Mouse (Mus musculus) heart, embryonic 15.5 days (tissue): ENCODE measurements around the gene Mier2. TPM values are rescaled to one million over a fixed set of nuclear protein-coding genes. Genes with fewer than 3 reads are reported as not detected.

Source experiments
- ATAC-seq: fragments of 200-750 bp; cut with Nextera tagmentation; replicated peaks from 2 replicates; pipeline ENCODE4 v1.8.0; 2017; ENCODE audit warnings: low read depth, moderate TSS enrichment; ENCODE audit not compliant: insufficient number of reproducible peaks, insufficient read depth, low FRiP score
- H3K27ac ChIP-seq: fragments of 300-500 bp; sonication (generic); 2 replicates; pipeline ENCODE4 v1.5.1; 2015; ENCODE audit warnings: mild to moderate bottlenecking, inconsistent platforms
- H3K27me3 ChIP-seq: fragments of 300-500 bp; sonication (generic); 2 replicates; pipeline ENCODE4 v1.6.1; 2015; ENCODE audit warnings: inconsistent platforms
- H3K36me3 ChIP-seq: fragments of 300-500 bp; sonication (generic); 2 replicates; pipeline ENCODE4 v1.6.1; 2015; ENCODE audit warnings: mild to moderate bottlenecking, inconsistent platforms
- H3K4me1 ChIP-seq: fragments of 300-500 bp; sonication (generic); replicated peaks from 2 replicates; pipeline ENCODE4 v1.6.1; 2015; ENCODE audit warnings: inconsistent platforms
- H3K4me2 ChIP-seq: fragments of 300-500 bp; sonication (generic); 2 replicates; pipeline ENCODE4 v1.6.1; 2015; ENCODE audit warnings: inconsistent platforms, mild to moderate bottlenecking, moderate library complexity
- H3K4me3 ChIP-seq: fragments of 300-500 bp; sonication (generic); 2 replicates; pipeline ENCODE4 v1.5.1; 2015; ENCODE audit warnings: mild to moderate bottlenecking, inconsistent platforms
- H3K9ac ChIP-seq: fragments of 300-500 bp; sonication (generic); 2 replicates; pipeline ENCODE4 v1.6.1; 2015; ENCODE audit warnings: mild to moderate bottlenecking, inconsistent platforms
- H3K9me3 ChIP-seq: fragments of 300-500 bp; sonication (generic); replicated peaks from 2 replicates; pipeline ENCODE4 v1.6.1; 2016; ENCODE audit warnings: inconsistent platforms
- WGBS: fragments of 180-500 bp; shearing (Covaris S2); methylation state at CpG from one replicate; pipeline ENCODE4 v1.1.7; 2015; ENCODE audit warnings: mixed read lengths; 5-methylcytosine and 5-hydroxymethylcytosine counted together
- polyA plus RNA-seq: library from polyadenylated mRNA; unstranded; fragments of >200 nt; fragmentation: Nextera tagmentation; extraction: Ambion mirVana; gene quantifications from 2 replicates; pipeline ENCODE4 v1.2.1, GENCODE M21; 2015

Mier2 gene
- polyA plus RNA-seq = 21.7 and 32.9 TPM in 2 replicates

GRCm38 (mm10) chr10:79554330-79555237 is at the start of gene Mier2:
TSS of gene Mier2 (minus strand) at chr10:79555199.
- under 1% methylated on average over 91 of the region's 108 CpGs for WGBS
- H3K9ac ChIP-seq = peak within 1 kb of the TSS; percentile 95
- H3K4me2 ChIP-seq = peak within 1 kb of the TSS; percentile 82
- H3K9me3 ChIP-seq = no peaks in the 10 kb centered on the region
- H3K4me1 ChIP-seq = peaks cover 26% of the 10 kb centered on the region
- H3K36me3 ChIP-seq = peaks cover 1% of the 10 kb centered on the region; the same call in 1 of the 2 replicates
- H3K27ac ChIP-seq = peak within 1 kb of the TSS; percentile 64; the same call in 1 of the 2 replicates
- peak; percentile 79 for ATAC-seq
- no peaks in the 10 kb centered on the region for H3K27me3 ChIP-seq
- H3K4me3 ChIP-seq = peak within 1 kb of the TSS; percentile 96

GRCm38 (mm10) chr10:79597936-79598230 is 42.9 kb upstream of the Mier2 start:
- no peak overlapping the region for H3K4me3 ChIP-seq
- peaks cover 22% of the 10 kb centered on the region for H3K27me3 ChIP-seq
- 66% methylated on average over 4 of the region's 4 CpGs for whole genome bisulfite sequencing
- no peak overlapping the region for H3K9ac ChIP-seq
- H3K27ac ChIP-seq = no peak overlapping the region
- no peak overlapping the region for H3K4me2 ChIP-seq
- H3K4me1 ChIP-seq = no peaks in the 10 kb centered on the region
- no peak for ATAC-seq
- H3K36me3 ChIP-seq = no peaks in the 10 kb centered on the region
- H3K9me3 ChIP-seq = no peaks in the 10 kb centered on the region

DNA sequence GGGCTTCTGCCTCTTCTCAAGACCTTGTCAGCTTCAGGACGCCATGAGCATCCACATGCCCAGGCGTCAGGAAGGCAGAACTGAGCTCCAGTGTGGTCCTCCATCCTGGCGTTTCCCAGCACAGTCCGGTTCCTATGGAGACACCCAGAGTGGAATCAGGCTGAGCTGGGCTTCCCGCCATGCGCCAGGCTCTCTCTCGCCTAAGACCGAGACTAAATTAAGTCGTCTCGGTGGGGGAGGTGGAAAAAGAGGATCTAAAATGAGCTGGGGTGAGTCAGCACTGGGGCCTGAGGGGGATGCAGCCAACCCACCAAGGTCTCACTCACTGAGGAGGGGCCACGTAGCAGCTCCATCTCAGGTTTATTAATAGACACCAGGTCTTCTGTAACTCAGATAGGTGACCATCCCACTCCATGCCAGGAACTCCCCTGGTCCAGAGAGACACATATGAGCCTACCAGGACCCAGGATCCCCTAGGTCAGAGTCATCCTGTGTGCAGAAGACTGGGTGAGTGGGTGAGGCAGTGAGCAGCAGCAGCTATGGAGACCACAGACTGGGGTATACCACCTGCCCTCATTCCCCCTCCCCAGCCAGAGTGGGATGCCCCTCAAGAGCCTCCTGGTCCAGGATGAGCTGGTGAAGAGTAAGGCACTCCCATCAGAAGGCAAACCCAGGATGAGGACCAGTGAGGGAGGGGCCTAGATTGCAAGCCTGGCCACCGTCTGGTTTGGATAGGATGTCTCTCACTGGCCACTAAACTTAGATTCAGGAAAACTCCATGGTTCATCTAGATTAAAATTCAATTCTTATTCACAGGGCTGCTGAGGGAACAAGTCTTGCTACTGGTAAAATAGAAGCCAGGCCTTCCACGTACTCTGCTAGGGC is 42.3 kb upstream of the Mier2 start:
- H3K9ac ChIP-seq = no peak overlapping the region
- ATAC-seq = no peak
- H3K27ac ChIP-seq = no peak overlapping the region
- no peak overlapping the region for H3K4me3 ChIP-seq
- H3K27me3 ChIP-seq = peaks cover 22% of the 10 kb centered on the region
- WGBS = 24% methylated on average over 13 of the region's 13 CpGs
- H3K4me1 ChIP-seq = no peaks in the 10 kb centered on the region
- H3K4me2 ChIP-seq = no peak overlapping the region
- H3K36me3 ChIP-seq = no peaks in the 10 kb centered on the region
- H3K9me3 ChIP-seq = no peaks in the 10 kb centered on the region

GRCm38 (mm10) chr10:79595590-79595929 is 40.6 kb upstream of the Mier2 start:
- H3K27me3 ChIP-seq = peaks cover 22% of the 10 kb centered on the region
- 50% methylated on average over 8 of the region's 8 CpGs for WGBS
- H3K4me3 ChIP-seq = no peak overlapping the region
- H3K4me1 ChIP-seq = no peaks in the 10 kb centered on the region
- no peak overlapping the region for H3K9ac ChIP-seq
- no peaks in the 10 kb centered on the region for H3K9me3 ChIP-seq
- no peaks in the 10 kb centered on the region for H3K36me3 ChIP-seq
- no peak for ATAC-seq
- no peak overlapping the region for H3K4me2 ChIP-seq
- H3K27ac ChIP-seq = no peak overlapping the region

DNA sequence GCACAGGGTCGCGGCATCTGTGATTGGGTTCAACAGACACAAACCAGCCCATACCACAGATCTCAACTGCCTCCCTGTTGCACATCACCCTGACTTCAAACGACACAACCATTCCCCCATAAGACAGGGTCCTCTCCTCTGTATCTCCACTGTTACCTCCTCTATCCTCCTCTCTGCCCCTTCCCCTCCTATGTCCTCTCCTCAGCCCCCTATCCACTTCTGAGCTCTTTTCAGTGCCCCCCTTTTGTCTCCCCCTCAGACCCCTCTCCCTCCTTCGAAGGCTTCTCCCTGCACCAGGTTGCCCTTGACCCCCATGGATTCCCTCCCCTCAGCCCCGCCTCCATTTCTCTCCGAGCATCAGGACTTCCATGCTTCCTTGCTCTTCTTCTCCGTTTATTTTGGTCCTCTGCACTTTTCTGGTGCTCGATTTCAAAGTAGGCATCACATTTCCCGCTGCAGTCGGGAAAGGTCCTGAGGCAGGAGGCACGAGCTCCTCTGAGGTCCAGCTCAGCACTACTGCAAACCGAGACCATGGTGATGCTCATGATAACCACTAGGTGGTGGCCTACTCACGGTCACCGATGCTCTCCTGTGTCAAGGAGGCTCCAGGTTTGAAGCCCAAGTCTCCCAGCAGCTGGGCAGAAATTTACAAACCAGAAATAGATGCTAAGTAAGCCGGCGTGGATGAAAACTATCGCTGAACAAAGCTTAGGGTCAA is 40.0 kb upstream of the Mier2 start:
- WGBS = 15% methylated on average over 17 of the region's 17 CpGs
- Histone ChIP-seq H3K27ac (no peak overlapping the region), H3K4me2 (no peak overlapping the region), H3K27me3 (peaks cover 22% of the 10 kb centered on the region), H3K9ac (no peak overlapping the region), H3K4me1 (no peaks in the 10 kb centered on the region), H3K4me3 (no peak overlapping the region), H3K36me3 (no peaks in the 10 kb centered on the region), H3K9me3 (no peaks in the 10 kb centered on the region)
- peak; percentile 64 for ATAC-seq

- WGBS = 35% methylated on average over 6 of the region's 6 CpGs
- ATAC-seq = no peak
- Histone ChIP-seq H3K4me1 (no peaks in the 10 kb centered on the region), H3K9ac (no peak overlapping the region), H3K4me3 (no peak overlapping the region), H3K27me3 (peaks cover 22% of the 10 kb centered on the region), H3K36me3 (no peaks in the 10 kb centered on the region), H3K4me2 (no peak overlapping the region), H3K9me3 (no peaks in the 10 kb centered on the region), H3K27ac (no peak overlapping the region)
These were observed 39.1 kb upstream of the Mier2 start for GRCm38 (mm10) chr10:79594111-79594510.

- no peak for ATAC-seq
- H3K9me3 ChIP-seq = no peaks in the 10 kb centered on the region
- no peak overlapping the region for H3K4me3 ChIP-seq
- no peaks in the 10 kb centered on the region for H3K4me1 ChIP-seq
- WGBS = 69% methylated on average over 1 of the region's 1 CpGs
- peaks cover 9% of the 10 kb centered on the region for H3K27me3 ChIP-seq
- no peak overlapping the region for H3K9ac ChIP-seq
- H3K27ac ChIP-seq = no peak overlapping the region
- no peaks in the 10 kb centered on the region for H3K36me3 ChIP-seq
- no peak overlapping the region for H3K4me2 ChIP-seq
These were observed 35.7 kb upstream of the Mier2 start for GRCm38 (mm10) chr10:79590702-79591101.

- Histone ChIP-seq H3K9ac (no peak overlapping the region), H3K27me3 (no peaks in the 10 kb centered on the region), H3K9me3 (no peaks in the 10 kb centered on the region), H3K4me1 (no peaks in the 10 kb centered on the region), H3K4me2 (no peak overlapping the region), H3K27ac (no peak overlapping the region), H3K4me3 (no peak overlapping the region), H3K36me3 (no peaks in the 10 kb centered on the region)
- WGBS = 57% methylated on average over 4 of the region's 4 CpGs
- no peak for ATAC-seq
These were observed 32.7 kb upstream of the Mier2 start for GRCm38 (mm10) chr10:79587752-79588126.

DNA sequence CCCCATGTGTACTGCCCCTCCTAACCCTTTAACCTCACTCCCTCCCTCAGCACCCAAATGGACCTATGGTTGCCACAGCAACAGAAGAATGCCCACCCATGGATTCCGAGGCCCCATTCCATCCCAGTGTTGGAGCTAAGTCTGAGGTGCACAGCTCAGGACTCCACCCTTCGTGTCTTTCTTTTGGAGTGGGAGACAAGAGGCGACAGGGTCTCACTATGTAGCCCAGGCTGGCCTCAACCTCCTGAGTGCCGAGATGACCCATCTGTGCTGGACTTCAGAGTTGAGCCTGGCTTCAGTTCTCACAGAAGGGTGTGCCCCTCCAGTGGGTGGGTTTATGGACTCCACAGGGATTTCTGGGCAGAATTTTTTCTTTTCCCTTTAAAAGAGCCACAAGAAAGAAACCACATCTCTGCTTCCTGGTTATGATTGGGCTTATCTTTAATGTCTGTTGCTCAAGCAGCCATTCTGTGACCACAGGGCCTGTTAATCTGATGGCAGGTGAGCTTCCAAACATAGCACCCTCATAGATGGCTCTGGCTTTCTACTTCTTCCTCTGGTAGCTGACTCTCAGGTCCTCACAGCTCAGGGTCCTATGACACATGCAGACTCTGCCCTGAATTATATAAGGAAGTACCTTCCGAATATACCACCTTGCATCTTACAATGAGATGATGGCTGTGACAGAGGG is 32.2 kb upstream of the Mier2 start, which contains the start of gene Theg:
Theg (minus strand) TSS at position 271 of the 691 bp plus-strand sequence.
- no peaks in the 10 kb centered on the region for H3K4me1 ChIP-seq
- H3K27ac ChIP-seq = no peak within 1 kb of the TSS
- H3K9me3 ChIP-seq = no peaks in the 10 kb centered on the region
- H3K4me3 ChIP-seq = no peak within 1 kb of the TSS
- no peaks in the 10 kb centered on the region for H3K36me3 ChIP-seq
- H3K4me2 ChIP-seq = no peak within 1 kb of the TSS
- 66% methylated on average over 5 of the region's 5 CpGs for WGBS
- no peaks in the 10 kb centered on the region for H3K27me3 ChIP-seq
- H3K9ac ChIP-seq = no peak within 1 kb of the TSS
- no peak; the same call in 1 of the 2 replicates for ATAC-seq

GRCm38 (mm10) chr10:79586243-79586642 is 31.2 kb upstream of the Mier2 start:
- H3K4me3 ChIP-seq = no peak overlapping the region
- H3K4me1 ChIP-seq = no peaks in the 10 kb centered on the region
- H3K4me2 ChIP-seq = no peak overlapping the region
- 71% methylated on average over 8 of the region's 8 CpGs for WGBS
- H3K36me3 ChIP-seq = no peaks in the 10 kb centered on the region
- no peaks in the 10 kb centered on the region for H3K27me3 ChIP-seq
- H3K9me3 ChIP-seq = no peaks in the 10 kb centered on the region
- no peak for ATAC-seq
- no peak overlapping the region for H3K9ac ChIP-seq
- H3K27ac ChIP-seq = no peak overlapping the region
